Mouse (Mus musculus): ENCODE data around the gene Cdc37l1.
"Not testable (repeated sequence)": the region's sequence is repeated elsewhere in the genome, so short reads cannot be mapped to it uniquely, and the experiment has no call there.

Gene Cdc37l1

DNA sequence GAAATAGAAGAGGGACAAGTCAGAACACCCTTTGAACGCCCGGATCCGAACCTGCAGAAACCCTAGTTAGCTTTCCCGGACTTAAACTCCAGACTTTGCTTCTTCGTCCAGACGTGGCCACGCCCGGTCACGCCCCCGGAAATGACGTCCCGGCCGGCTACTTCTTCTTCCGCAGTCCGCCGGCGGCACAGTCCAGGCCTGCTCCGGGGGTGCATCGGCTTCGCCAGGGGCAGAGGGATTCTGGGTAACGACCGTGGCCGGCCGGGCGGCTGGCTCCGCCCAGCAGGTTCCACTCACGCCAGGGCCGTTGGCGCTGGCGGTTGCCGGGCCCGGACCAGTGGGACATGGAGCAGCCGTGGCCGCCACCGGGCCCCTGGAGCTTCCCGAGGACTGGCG lies at the start of gene Cdc37l1:
TSS of gene Cdc37l1 (plus strand) at position 159 of the 396 bp plus-strand sequence.
- DNase-seq (ENCODE audit: low spot score in 2 of 2), result peak; percentile 97 to 98

DNA sequence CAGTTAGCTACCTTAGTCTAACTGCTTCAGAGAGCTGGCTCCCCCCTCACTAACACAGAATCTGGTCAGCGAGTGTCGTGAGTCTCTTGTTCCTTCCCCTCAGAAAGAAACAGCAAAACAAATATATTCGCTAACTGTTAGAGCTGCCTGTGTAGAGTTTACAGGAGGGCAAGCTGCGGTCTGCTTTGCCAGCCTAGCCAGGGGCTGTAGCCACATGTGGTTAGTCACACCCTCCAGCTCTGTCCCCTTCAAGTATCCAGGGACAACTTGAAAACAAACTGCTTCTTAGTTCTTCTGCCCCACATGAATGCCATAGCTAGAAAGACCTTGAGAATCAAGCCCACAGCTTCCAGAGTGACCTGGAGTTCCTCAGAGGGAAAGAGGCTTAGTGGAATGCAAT lies 48.9 kb upstream of the Cdc37l1 start:
- no peak for DNase-seq (ENCODE audit: low spot score in 2 of 2)

DNA sequence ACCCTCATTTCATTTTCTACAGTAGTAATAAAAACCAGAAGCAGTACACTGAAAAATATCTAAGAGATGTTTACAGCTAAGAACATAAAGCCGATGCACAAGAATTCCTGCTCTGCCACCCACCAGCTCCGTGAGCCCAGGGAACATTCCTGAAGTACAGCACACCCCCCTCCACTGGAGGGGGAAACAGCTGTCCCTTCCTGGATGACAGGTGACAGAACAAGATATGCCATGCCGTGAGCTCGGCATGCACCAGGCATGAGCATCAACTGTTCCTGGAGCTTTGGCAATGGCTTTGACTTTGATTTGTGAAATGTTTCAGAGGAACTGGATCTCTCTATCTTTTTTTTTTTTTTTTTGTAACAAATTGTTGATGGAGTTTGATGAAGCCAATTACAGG lies 43.4 kb upstream of the Cdc37l1 start:
- DNase-seq (ENCODE audit: low spot score in 2 of 2), result no peak

DNA sequence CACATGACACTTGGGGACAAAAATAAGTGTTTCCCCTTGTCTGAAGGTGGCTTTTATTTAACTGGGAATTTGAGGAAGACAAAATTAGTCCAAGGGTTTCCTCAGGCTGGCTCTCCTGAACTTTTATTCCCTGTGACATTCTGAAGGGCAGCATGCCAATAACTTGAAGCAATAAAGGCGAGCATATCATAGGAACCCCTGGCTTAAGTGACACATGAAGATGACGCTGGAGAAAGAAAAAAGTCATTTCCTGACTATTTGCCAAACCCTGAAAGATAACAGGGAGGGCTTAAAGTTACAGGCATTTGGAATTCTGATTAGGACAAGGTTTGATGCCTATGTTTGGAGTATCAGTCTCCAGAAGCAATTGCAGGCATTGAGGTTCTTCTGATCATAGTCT lies 42.8 kb upstream of the Cdc37l1 start:
- no peak for DNase-seq (ENCODE audit: low spot score in 2 of 2)

DNA sequence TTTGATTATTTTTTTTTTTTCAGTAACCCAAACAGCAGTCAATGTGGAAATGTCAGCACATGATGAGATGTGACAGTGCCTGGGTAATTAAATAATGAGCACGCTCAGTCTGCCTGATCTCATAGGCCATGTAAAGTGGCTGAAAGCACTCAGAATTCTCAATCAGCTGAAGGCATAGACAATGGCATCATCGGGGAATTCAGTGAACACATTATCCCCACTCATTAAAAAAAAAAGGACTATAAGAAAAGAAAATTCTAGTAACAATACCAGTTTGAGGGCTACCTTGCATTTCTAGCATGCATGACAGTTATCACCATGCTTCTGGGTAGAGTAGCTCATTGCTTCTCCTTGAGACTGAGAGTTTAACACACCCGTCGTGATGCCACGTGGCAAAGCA lies 38.9 kb upstream of the Cdc37l1 start:
- DNase-seq (ENCODE audit: low spot score in 2 of 2), result no peak

DNA sequence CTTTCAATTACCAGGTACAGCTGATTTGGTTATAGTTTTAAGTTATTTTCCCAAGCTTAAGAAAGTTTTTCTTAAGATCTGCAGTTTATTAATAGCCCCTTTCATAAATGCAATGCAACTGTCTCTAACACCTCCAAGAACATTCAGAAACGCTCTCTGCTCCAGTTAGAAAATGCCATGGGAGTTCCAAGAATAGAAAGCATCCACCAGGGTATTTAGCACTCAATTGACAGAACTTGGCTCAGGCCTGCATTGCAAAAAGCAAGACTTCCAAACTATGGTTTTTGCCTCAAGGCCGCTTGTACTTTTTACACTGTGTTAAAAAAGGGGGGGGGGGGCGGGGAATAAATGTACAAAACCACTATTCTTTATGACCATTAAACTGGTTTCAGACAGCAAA lies 27.0 kb upstream of the Cdc37l1 start:
- DNase-seq (ENCODE audit: low spot score in 2 of 2), result no peak

DNA sequence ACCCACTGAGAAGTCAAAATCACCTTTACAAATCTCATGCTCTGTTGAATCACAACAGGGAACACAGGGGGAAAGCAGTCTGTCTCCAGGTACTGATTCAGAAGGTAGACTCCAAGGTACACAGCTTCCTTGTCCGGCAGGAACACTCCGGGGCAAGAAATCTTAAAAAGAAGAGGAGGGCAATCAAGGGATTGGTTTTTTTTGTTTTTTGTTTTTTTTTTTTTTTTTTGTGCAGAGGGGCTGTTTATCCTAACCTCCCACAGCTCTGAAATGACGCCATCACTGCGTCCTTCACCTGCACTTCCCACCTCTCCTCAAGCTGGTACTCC lies 26.7 kb upstream of the Cdc37l1 start:
- no peak for DNase-seq (ENCODE audit: low spot score in 2 of 2)

DNA sequence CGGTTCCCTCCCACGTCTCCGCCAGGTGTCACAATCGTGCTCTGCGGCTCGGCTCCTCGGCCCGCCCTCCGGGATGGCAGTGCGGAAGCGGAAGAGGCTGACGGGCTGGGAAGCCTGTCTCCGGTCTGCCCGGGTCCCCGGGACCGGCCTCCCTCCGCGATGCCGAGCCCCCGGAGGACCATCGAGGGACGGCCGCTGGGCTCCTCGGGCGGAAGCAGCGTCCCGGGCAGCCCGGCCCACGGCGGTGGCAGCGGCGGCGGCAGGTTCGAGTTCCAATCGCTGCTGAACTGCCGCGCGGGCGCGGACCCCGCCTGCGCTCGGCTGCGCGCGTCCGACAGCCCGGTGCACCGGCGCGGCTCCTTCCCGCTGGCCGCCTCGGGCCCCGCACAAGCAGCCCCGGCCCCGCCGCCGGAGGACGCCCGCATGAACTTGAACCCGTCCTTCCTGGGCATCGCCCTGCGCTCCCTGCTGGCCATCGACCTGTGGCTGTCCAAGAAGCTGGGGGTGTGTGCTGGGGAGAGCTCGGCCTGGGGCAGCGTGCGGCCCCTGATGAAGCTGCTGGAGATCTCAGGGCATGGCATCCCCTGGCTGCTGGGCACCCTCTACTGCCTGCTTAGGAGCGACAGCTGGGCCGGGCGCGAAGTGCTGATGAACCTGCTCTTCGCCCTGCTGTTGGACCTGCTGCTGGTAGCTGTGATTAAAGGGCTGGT lies 26.2 kb upstream of the Cdc37l1 start, which contains the start of gene Plpp6:
TSS of gene Plpp6 (plus strand) at position 112 of the 710 bp plus-strand sequence.
- DNase-seq (ENCODE audit: low spot score in 2 of 2), result peak; percentile 76 to 80

DNA sequence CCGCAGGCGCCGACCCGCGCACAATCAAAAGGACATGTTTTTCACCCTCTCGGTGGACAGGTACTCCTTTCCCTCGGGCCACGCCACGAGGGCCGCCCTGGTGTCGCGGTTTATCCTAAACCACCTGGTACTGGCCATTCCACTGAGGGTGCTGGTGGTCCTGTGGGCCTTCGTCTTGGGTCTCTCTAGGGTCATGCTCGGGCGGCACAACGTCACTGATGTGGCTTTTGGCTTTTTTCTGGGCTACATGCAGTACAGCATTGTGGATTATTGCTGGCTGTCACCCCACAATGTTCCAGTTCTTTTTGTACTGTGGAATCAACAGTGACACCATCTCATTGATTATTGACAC lies 25.6 kb upstream of the Cdc37l1 start:
- no peak for DNase-seq (ENCODE audit: low spot score in 2 of 2)

DNA sequence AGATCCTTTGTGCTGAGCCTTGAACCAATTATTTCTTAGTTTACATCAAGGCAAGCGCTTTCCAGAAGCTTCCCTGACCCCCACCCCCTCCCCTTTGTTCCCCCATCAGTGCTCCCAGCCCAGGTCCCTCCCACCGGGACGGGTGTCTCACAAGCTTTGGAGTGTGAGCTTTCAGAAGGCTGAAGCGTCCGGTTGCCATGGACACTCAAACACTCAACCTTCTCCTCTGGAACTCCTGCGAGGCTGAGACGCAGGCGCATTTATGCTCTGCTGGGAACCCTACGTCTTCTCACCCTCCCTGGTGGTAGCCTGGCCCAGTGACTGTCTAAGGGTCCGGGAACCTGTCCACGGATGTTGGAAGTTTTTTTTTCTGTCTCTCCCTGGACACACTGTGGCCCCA lies 22.5 kb upstream of the Cdc37l1 start, which contains the start of gene 4430402I18Rik:
TSS of gene 4430402I18Rik (minus strand) at position 149 of the 400 bp plus-strand sequence.
- no peak for DNase-seq (ENCODE audit: low spot score in 2 of 2)

DNA sequence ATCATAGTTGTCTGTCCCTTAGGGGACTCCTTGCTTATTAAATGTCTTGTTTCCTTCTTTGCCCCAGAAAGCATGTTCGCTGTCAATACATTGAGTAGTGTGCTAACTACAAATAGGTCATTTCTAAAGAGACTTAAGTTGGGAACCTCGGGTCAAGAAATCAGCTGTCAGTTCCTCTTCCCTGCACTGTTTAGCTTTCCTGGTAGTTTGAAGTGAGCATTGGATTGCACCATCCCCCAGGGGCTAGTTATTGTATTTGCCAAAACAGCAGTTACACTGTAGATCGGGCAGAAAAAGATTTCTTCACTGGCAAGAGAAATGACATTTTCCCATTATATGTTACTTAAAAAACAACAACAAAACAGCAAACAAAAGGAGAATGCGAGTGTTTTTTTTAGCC lies 22.0 kb upstream of the Cdc37l1 start:
- no peak for DNase-seq (ENCODE audit: low spot score in 2 of 2)

DNA sequence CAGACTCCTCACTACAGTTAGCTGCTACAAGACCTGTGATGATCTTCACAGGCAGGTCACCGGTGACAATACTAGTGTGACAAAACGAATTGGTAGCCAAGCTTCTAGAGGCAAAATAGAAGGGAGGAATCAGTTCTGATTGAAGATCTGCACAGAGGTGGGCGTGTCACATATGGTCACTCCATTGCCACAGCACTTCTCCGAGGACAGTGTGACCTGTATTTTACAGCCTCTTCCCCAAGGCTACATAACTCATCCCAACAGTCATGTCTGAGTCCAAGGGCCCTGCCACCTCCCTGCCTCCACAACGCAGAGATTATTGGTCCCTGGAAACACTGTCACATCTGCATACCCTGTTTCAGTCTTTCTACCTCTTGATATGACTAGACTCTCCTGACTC lies 20.9 kb upstream of the Cdc37l1 start:
- DNase-seq (ENCODE audit: low spot score in 2 of 2), result no peak

DNA sequence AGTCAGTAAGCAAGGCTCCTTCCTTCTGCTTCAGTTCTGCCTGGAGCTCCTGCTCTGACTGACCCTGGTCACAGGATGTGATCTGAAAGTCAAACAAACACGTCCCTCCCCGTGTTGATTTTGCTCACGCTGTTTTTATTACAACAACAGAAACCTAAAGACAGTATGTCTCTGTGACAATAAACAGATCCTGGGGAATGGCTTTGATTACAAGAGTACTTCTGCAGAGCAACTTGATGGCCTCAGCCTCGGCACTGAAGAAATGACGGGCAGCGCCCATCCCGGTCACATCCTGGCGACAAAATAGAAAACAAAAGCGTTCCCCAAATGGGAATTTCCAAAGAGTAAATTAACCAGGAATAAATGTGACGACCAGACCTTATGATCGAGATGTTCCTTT lies 19.9 kb upstream of the Cdc37l1 start:
- DNase-seq (ENCODE audit: low spot score in 2 of 2), result no peak

DNA sequence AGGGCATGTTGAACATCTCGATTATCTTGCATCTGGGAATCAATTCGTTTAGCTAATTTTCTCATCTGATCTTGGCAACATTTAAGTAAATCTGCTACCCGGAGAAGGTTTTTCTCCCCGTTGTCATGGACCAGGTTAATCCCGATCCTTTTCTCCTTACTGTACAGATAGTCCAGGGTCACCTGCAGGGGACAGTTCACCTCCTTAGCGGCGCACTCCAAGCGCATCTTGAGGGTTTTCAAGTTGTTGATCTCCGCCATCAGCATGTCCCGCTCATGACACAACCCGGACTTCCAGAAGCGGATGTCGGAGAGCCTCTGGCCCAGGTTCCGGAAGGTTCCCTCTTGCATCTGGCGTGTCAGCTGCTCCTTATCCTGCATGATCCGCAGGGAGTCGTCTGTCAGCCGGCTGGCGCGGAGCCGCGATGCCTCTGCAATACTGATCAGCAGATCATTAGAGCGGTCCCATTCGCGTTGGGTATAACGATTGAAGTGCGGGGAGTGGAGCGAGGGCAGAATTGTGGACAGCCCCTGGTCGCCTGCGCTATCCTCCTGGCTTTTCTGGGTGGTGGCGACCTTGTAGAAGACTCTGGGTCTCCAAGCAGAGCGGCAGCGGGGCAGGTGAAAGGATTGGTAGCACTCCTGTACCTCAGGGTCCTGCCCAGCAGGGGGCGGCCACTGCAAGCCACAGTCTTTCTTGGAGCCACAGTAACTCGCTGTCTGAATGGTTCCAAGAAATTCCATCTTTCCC lies 15.1 kb upstream of the Cdc37l1 start:
- DNase-seq (ENCODE audit: low spot score in 2 of 2), result peak; percentile 65 to 88

DNA sequence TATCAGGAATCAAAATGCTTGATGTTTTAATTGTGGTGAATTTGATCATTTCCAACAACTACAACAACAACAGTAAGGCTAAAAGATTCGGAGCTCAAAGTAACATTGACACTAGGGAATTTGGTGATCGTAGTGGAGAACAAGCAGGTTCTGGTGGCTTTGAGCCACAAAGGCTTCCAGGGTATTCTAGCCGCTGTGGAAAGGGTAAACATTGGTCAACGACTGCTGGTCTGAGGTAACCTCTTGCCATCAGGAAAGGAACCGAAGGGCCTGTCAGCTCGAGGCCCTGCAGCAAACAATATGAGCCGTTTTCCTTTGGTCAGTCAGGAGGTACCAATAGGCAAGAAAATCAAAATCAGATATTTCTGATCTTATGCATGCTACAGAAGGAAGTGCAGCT lies 7.5 kb upstream of the Cdc37l1 start:
- no peak for DNase-seq (ENCODE audit: low spot score in 2 of 2)

DNA sequence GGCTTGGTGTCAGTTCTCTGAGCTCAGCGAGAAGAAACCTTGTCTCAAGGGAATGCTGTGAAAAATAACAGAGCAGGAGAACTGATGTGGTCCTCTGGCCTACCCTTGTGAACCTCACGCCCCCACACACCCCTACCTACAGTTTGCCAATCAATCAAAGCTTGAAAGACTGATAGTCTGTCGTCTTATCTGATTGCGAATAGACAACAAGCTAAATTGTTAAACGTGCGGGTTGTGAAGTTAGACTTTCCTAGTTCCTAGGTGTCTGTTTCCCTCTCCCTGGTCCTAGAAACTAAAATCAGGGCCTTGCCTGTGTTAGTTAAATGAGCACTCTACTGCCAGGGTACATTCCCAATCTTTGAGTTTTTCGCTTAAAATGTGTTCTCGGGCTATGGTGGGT lies 637 bp upstream of the Cdc37l1 start:
- DNase-seq (ENCODE audit: low spot score in 2 of 2), result no peak

DNA sequence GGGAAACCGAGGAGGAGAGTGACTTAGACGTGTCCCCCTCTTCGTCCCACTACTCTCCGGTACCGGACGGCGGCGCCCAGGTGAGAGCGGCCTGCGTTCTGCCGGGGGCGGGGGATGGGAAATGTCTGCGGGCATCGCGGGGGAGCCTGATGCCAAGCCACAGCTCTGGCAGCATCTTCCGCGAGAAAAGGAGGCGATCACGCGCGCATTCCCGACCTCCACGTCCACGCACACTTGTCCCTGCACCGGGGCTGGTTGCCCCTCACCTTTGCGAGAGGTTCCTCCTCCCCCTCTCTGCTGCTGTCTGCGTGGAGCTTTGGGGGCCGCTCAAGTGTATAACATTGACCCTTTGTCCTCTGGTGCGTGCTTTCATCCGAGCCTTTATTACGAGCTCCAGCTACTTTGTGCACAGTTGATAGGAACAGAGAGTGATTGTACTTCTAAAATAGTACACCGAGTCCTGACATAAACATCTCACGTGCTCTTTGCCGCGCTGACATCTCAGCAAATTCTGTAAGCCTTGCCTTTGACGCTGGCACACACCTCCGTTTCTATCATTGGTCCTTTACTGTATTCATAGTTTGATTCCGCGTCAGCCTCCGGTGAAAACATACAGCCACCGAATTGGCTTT lies 554 bp downstream of the Cdc37l1 start:
- DNase-seq (ENCODE audit: low spot score in 2 of 2), result no peak

DNA sequence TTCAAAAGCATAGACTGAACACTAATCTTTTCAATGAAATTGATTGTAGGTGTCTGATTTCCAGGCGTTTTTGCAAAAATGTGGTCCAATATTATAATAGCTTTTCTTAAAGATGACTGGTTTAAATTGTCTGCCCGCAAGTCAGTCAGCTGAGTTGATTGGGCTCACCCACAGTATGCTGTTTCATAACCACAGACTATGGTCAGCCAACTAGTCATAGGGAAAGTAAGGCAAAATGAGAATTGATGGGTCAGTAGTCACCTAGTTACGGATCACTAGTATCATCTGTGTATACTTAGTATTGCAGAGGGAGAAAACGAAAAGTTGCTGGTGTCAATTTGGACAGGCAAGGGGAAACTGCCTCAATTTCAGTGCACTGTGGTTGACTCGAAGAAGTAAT lies 1.2 kb downstream of the Cdc37l1 start:
- DNase-seq (ENCODE audit: low spot score in 2 of 2), result no peak

DNA sequence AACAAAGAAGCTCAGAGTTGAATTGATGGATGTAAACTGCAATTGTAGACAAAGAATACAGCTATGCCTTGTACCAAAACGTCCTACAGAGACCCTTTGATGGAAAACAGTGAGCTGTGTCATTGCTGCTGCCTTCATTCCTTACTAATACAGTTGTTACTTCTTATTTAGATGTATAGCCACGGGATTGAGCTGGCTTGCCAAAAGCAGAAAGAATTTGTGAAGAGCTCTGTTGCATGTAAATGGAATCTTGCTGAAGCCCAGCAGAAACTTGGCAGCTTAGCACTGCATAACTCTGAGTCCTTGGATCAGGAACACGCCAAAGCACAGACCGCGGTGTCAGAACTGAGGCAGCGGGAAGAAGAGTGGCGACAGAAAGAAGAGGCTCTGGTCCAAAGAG lies 4.7 kb downstream of the Cdc37l1 start:
- DNase-seq (ENCODE audit: low spot score in 2 of 2), result no peak

DNA sequence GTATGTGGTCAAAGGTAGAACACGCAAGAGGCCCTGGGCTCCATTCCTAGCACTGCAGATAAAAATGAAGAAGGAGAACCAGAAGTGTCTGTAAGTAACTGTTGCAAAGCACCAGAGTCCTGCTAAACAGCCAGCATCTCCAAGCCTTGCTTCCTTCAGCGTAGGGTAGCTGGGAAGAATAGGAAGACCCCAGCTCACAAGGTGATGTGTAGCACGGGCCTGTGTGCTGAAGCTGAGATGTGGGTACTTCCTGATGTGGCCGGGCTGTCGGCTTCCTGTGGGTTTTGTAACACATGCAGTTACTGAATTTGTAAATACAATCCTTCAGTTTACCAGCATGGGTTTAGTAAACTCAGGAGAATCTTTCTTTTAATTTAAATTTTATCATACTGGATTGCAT lies 5.2 kb downstream of the Cdc37l1 start:
- no peak for DNase-seq (ENCODE audit: low spot score in 2 of 2)

DNA sequence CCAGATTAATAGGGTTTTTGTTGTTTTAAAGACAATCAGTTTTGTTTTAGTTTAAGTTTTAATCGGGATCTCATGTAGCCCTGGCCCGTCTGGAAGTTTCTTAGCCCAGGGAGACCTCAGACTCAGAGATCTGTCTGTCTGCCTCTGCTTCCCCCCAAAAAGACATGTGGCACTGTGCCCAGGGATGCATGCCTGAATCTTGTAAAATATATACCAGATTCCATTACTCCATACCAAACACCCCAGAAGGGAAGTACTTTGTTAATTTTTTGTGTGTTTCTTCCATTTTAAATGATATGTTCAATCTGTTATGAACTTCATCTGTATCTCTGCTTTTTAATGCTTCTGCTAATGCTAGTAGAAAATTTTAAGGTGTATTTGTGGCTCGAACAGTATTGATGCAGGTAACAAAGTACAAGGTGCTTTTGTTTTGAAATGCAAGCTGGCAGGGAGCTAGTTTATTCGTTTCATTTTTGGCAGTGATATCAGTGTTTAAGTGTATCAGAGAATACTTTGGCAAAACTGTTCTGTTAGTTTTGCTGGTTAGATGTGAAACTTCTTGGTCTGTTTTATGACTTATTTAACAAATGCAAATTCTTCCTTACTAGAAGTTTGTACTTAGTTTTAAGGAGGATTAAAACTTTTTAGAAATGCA lies 8.0 kb downstream of the Cdc37l1 start:
- DNase-seq (ENCODE audit: low spot score in 2 of 2), result no peak

DNA sequence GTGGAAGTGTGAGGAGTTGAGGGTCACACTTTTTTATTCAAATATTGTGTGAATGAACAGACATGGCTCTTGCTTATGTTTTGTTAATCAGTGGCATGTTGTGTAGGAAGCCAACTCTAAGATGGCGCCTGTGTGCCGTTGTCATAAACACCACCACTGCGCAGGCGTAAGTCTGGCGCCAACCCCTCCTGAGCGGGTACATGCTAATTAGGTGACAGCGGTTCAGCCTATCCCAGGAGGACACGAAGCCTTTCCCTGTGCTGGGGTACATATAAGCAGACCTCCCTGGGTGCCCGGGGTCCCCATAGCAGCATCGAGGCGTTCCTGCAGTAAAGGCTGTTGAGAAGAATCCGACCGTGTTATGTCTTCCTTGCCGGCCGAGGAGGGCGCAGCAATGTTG lies 10.2 kb downstream of the Cdc37l1 start:
- DNase-seq (ENCODE audit: low spot score in 2 of 2), result not testable (repeated sequence)

All from urinary bladder, adult 18-20 months (tissue).